Mouse (Mus musculus): ENCODE measurements around the gene Nell2. TPM values are rescaled to one million over a fixed set of nuclear protein-coding genes. Genes with fewer than 3 reads are reported as not detected.
"Not testable (repeated sequence)": the region's sequence is repeated elsewhere in the genome, so short reads cannot be mapped to it uniquely, and the experiment has no call there.

The Nell2 gene
- polyA plus RNA-seq, 1 experiment = 0.62 TPM

DNA sequence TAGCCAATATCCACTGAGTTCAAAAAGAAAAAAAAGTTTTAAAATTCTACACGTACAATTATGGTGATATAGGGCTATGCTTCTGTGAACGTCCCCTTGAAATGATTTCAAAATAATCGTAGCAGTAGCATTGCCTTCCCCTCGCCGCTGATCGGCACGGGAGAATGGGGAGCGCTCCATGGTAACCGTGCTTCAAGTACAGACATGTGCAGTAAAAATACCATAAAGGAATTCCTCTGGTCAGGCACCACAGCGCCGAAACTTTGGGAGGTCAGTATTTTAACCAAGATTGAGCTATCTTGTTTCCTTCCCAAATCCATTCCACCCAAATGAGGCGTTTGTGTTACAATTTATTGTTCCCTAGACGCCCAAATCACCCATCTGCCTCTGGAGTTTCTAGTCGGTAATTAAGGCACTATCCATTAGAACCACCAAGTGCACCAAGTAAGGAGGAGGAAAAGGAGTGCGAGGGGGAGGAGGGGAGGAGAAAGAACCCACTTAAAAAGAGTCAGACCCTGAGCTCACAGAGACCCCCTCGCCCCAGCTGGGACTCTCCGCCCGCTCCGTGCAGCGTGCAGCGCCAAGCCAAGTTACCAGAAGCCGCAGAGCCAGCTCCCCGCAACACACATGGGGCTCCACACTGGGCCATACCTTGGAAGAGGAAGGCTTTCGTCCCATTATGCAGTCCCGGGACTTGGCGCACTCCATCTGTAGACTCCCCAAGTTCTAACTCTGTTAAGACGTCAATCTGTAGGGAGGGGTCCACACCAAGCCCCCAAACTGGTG, 1.5 kb downstream of the Nell2 start:
- Histone ChIP-seq H3K79me3 (ENCODE audit: low read depth) (no peaks in the 10 kb centered on the region), H3K36me3 (ENCODE audit: control insufficient read depth, insufficient read depth) (no peaks in the 10 kb centered on the region), H3K27me3 (ENCODE audit: control insufficient read depth, insufficient read depth, insufficient read length) (peaks cover 6% of the 10 kb centered on the region), H3K79me2 (ENCODE audit: control insufficient read depth, insufficient read depth) (no peaks in the 10 kb centered on the region), H3K4me3 (ENCODE audit: insufficient read depth, poor library complexity, severe bottlenecking) (no peak overlapping the region), H3ac (ENCODE audit: control insufficient read depth, insufficient read length, low read depth) (no peak overlapping the region)
- TF ChIP-seq CEBPB (IDR thresholded peaks at IDR 0.05; ENCODE audit: low read depth) = no peak
- no peak for TF ChIP-seq FOSL1 (IDR thresholded peaks at IDR 0.05; ENCODE audit: insufficient read depth, low read length, poor library complexity, severe bottlenecking)
- TF ChIP-seq MYOG (IDR thresholded peaks at IDR 0.05; ENCODE audit: control insufficient read depth, extremely low read depth, insufficient read length) = no peak
- no peak for TF ChIP-seq CTCF (IDR thresholded peaks at IDR 0.05; ENCODE audit: control insufficient read depth, insufficient read depth, insufficient read length)
- no peak for TF ChIP-seq USF1 (IDR thresholded peaks at IDR 0.05; ENCODE audit: low read depth)
- TF ChIP-seq MYOD1 (IDR thresholded peaks at IDR 0.05; ENCODE audit: control insufficient read depth, insufficient read length, low read depth) = no peak
- no peak for TF ChIP-seq MAX (IDR thresholded peaks at IDR 0.05)

DNA sequence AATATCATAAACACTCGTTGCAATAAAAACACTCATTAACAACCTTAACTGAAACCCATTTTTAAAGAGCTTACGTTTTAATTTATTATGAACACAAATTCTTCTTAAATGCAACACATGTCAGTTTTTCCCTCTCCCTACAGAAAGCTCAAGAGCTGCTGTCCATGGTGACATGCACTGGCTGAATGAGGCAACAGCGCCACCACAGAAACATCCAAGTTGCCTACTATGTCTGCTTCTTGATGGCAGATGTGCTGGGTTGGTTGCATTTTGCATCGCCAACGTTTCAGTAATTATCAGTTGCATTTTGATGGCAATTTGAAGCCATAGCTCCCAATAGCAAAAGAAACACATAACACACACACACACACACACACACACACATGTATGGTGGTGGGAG, 2.4 kb downstream of the Nell2 start:
- H3K36me3 ChIP-seq (ENCODE audit: control insufficient read depth, insufficient read depth) = no peaks in the 10 kb centered on the region
- no peak overlapping the region for H3K4me3 ChIP-seq (ENCODE audit: insufficient read depth, poor library complexity, severe bottlenecking)
- no peak overlapping the region for H3ac ChIP-seq (ENCODE audit: control insufficient read depth, insufficient read length, low read depth)
- H3K79me2 ChIP-seq (ENCODE audit: control insufficient read depth, insufficient read depth) = no peaks in the 10 kb centered on the region
- H3K79me3 ChIP-seq (ENCODE audit: low read depth) = no peaks in the 10 kb centered on the region
- H3K27me3 ChIP-seq (ENCODE audit: control insufficient read depth, insufficient read depth, insufficient read length) = peaks cover 6% of the 10 kb centered on the region
- no peak for TF ChIP-seq FOSL1 (IDR thresholded peaks at IDR 0.05; ENCODE audit: insufficient read depth, low read length, poor library complexity, severe bottlenecking)
- no peak for TF ChIP-seq MYOD1 (IDR thresholded peaks at IDR 0.05; ENCODE audit: control insufficient read depth, insufficient read length, low read depth)
- no peak for TF ChIP-seq CEBPB (IDR thresholded peaks at IDR 0.05; ENCODE audit: low read depth)
- TF ChIP-seq USF1 (IDR thresholded peaks at IDR 0.05; ENCODE audit: low read depth) = no peak
- no peak for TF ChIP-seq MAX (IDR thresholded peaks at IDR 0.05)
- TF ChIP-seq MYOG (IDR thresholded peaks at IDR 0.05; ENCODE audit: control insufficient read depth, extremely low read depth, insufficient read length) = no peak
- no peak for TF ChIP-seq CTCF (IDR thresholded peaks at IDR 0.05; ENCODE audit: control insufficient read depth, insufficient read depth, insufficient read length)

DNA sequence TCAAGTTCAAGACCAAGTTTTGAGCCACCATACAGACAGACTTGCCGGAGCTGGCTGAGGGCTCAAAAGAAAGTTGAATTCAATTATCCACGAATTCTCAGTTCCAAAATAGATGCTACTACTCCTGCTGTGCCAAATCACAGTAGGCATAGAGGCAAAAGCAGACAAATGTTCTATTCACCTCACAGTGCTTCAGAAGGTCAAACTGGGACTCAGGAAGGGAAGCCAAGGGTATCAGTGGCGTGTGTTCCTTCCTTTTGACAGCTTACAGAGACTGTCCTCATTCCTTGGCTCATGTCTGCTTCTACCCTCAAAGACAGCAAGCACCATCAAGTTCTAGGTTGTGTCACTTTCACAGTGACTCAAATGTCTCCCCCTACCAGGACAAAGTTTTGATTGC, 10.2 kb downstream of the Nell2 start:
- Histone ChIP-seq H3K79me3 (ENCODE audit: low read depth) (no peaks in the 10 kb centered on the region), H3K4me3 (ENCODE audit: insufficient read depth, poor library complexity, severe bottlenecking) (no peak overlapping the region), H3ac (ENCODE audit: control insufficient read depth, insufficient read length, low read depth) (no peak overlapping the region), H3K36me3 (ENCODE audit: control insufficient read depth, insufficient read depth) (no peaks in the 10 kb centered on the region), H3K27me3 (ENCODE audit: control insufficient read depth, insufficient read depth, insufficient read length) (no peaks in the 10 kb centered on the region), H3K79me2 (ENCODE audit: control insufficient read depth, insufficient read depth) (no peaks in the 10 kb centered on the region)
- TF ChIP-seq CEBPB (IDR thresholded peaks at IDR 0.05; ENCODE audit: low read depth) (no peak), MYOG (IDR thresholded peaks at IDR 0.05; ENCODE audit: control insufficient read depth, extremely low read depth, insufficient read length) (no peak), FOSL1 (IDR thresholded peaks at IDR 0.05; ENCODE audit: insufficient read depth, low read length, poor library complexity, severe bottlenecking) (no peak), MYOD1 (IDR thresholded peaks at IDR 0.05; ENCODE audit: control insufficient read depth, insufficient read length, low read depth) (no peak), MAX (IDR thresholded peaks at IDR 0.05) (no peak), CTCF (IDR thresholded peaks at IDR 0.05; ENCODE audit: control insufficient read depth, insufficient read depth, insufficient read length) (no peak)

DNA sequence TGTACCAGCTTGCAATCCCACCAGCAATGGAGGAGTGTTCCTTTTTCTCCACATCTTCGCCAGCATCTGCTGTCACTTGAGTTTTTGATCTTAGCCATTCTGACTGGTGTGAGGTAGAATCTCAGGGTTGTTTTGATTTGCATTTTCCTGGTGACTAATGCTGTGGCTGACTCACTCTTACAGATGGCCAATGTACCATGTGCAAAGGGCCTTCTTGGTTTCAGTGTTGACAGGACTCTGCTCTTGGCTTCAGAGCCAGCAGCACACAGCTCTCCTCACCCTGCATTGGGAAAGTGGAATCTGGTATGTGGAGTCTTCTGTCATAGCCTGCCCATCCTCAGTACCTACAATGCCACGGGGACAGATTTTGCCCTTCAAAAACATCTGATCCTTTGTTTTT, 15.1 kb downstream of the Nell2 start:
- H3K79me2 ChIP-seq (ENCODE audit: control insufficient read depth, insufficient read depth); H3K36me3 ChIP-seq (ENCODE audit: control insufficient read depth, insufficient read depth); H3K27me3 ChIP-seq (ENCODE audit: control insufficient read depth, insufficient read depth, insufficient read length); H3K79me3 ChIP-seq (ENCODE audit: low read depth); H3K4me3 ChIP-seq (ENCODE audit: insufficient read depth, poor library complexity, severe bottlenecking); H3ac ChIP-seq (ENCODE audit: control insufficient read depth, insufficient read length, low read depth): not testable (repeated sequence)

- no peaks in the 10 kb centered on the region for H3K79me2 ChIP-seq (ENCODE audit: control insufficient read depth, insufficient read depth)
- H3K4me3 ChIP-seq (ENCODE audit: insufficient read depth, poor library complexity, severe bottlenecking) = no peak overlapping the region
- H3K27me3 ChIP-seq (ENCODE audit: control insufficient read depth, insufficient read depth, insufficient read length) = no peaks in the 10 kb centered on the region
- no peak overlapping the region for H3ac ChIP-seq (ENCODE audit: control insufficient read depth, insufficient read length, low read depth)
- TF ChIP-seq MYOG (IDR thresholded peaks at IDR 0.05; ENCODE audit: control insufficient read depth, extremely low read depth, insufficient read length) (no peak), FOSL1 (IDR thresholded peaks at IDR 0.05; ENCODE audit: insufficient read depth, low read length, poor library complexity, severe bottlenecking) (no peak), CEBPB (IDR thresholded peaks at IDR 0.05; ENCODE audit: low read depth) (no peak)
- no peaks in the 10 kb centered on the region for H3K79me3 ChIP-seq (ENCODE audit: low read depth)
- no peaks in the 10 kb centered on the region for H3K36me3 ChIP-seq (ENCODE audit: control insufficient read depth, insufficient read depth)
Measured at GRCm38 (mm10) chr15:95495666-95496065, 32.7 kb downstream of the Nell2 start.

DNA sequence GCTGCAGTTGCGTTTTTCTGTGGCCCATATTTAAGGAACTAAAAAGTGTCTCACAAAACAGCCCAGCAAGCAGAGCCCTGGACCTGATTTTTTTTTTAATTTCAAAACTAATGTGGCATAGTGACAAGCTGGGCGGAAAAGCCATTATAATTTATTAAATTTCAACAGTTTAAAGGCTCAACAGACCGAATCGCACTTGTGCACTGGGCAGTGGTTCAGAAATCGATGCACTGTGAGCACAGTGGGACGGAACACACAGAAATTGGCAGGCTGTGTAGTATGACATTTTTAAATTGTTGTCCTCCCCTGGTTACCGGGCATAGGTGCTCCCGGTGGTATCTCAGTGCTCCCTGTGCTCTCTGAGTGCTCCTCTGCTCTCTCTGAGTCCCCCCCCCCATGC, 33.2 kb downstream of the Nell2 start:
- Histone ChIP-seq H3K27me3 (ENCODE audit: control insufficient read depth, insufficient read depth, insufficient read length) (no peaks in the 10 kb centered on the region), H3K79me3 (ENCODE audit: low read depth) (no peaks in the 10 kb centered on the region), H3K36me3 (ENCODE audit: control insufficient read depth, insufficient read depth) (no peaks in the 10 kb centered on the region), H3K4me3 (ENCODE audit: insufficient read depth, poor library complexity, severe bottlenecking) (no peak overlapping the region), H3ac (ENCODE audit: control insufficient read depth, insufficient read length, low read depth) (no peak overlapping the region), H3K79me2 (ENCODE audit: control insufficient read depth, insufficient read depth) (no peaks in the 10 kb centered on the region)
- TF ChIP-seq CEBPB (IDR thresholded peaks at IDR 0.05; ENCODE audit: low read depth) (no peak), MAX (IDR thresholded peaks at IDR 0.05) (no peak), CTCF (IDR thresholded peaks at IDR 0.05; ENCODE audit: control insufficient read depth, insufficient read depth, insufficient read length) (no peak), MYOD1 (IDR thresholded peaks at IDR 0.05; ENCODE audit: control insufficient read depth, insufficient read length, low read depth) (no peak), FOSL1 (IDR thresholded peaks at IDR 0.05; ENCODE audit: insufficient read depth, low read length, poor library complexity, severe bottlenecking) (no peak), USF1 (IDR thresholded peaks at IDR 0.05; ENCODE audit: low read depth) (no peak), MYOG (IDR thresholded peaks at IDR 0.05; ENCODE audit: control insufficient read depth, extremely low read depth, insufficient read length) (no peak)
